Mouse (Mus musculus): ENCODE data around the gene Otoa. TPM values are rescaled to one million over a fixed set of nuclear protein-coding genes. Genes with fewer than 3 reads are reported as not detected.

Otoa gene
- polyA plus RNA-seq, 1 experiment from 2014 or later: 0.12 TPM

DNA sequence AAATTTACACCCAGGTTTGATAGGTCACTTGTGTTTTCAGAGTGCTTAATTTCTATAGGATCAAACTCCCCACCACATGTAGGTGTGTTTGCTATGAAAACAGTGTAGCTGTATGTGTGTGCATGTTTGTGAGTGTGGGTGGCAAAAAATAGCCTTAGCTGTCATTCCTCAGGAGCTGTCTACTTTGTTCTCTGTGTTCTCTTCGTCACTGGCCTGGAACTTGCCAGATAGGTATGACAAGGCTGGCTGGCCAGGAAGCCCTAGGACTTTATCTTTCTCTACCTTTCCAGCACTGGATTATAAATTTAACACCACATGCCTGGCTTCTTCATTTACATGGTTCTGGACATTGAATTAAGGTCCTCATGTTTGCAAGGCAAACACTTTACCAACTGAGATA, 37.2 kb upstream of the Otoa start:
- Histone ChIP-seq H3K4me1 (ENCODE audit: control insufficient read depth, insufficient read depth, low read length) (no peaks in the 10 kb centered on the region), H3K27me3 (ENCODE audit: control insufficient read depth, insufficient read depth, low read length) (no peaks in the 10 kb centered on the region), H3K4me2 (ENCODE audit: low read length) (no peak overlapping the region), H3K4me3 (replicated peaks; ENCODE audit: low read depth, low read length) (no peak overlapping the region), H3K9me3 (ENCODE audit: control insufficient read depth, low read length) (no peaks in the 10 kb centered on the region), H3K9ac (replicated peaks; ENCODE audit: low read length) (no peak overlapping the region), H3K36me3 (ENCODE audit: control insufficient read depth, insufficient read depth, low read length) (peaks cover 5% of the 10 kb centered on the region; the same call in 1 of the 2 replicates), H3K27ac (replicated peaks; ENCODE audit: low read depth, low read length) (no peak overlapping the region)
- DNase-seq (no peak), ATAC-seq (ENCODE audit: low FRiP score, low TSS enrichment) (no peak)
- whole genome bisulfite sequencing: 91% methylated on average over 1 of the region's 1 CpGs

GRCm38 (mm10) chr7:121045671-121046453, 35.6 kb upstream of the Otoa start:
- Histone ChIP-seq H3K4me1 (ENCODE audit: control insufficient read depth, insufficient read depth, low read length) (no peaks in the 10 kb centered on the region), H3K4me2 (ENCODE audit: low read length) (no peak overlapping the region), H3K27me3 (ENCODE audit: control insufficient read depth, insufficient read depth, low read length) (no peaks in the 10 kb centered on the region), H3K9ac (replicated peaks; ENCODE audit: low read length) (no peak overlapping the region), H3K27ac (replicated peaks; ENCODE audit: low read depth, low read length) (no peak overlapping the region), H3K36me3 (ENCODE audit: control insufficient read depth, insufficient read depth, low read length) (peaks cover 12% of the 10 kb centered on the region), H3K4me3 (replicated peaks; ENCODE audit: low read depth, low read length) (no peak overlapping the region), H3K9me3 (ENCODE audit: control insufficient read depth, low read length) (no peaks in the 10 kb centered on the region)
- 95% methylated on average over 6 of the region's 6 CpGs for WGBS
- ATAC-seq (ENCODE audit: low FRiP score, low TSS enrichment): no peak
- DNase-seq: no peak

GRCm38 (mm10) chr7:121047624-121048023, 33.8 kb upstream of the Otoa start:
- Histone ChIP-seq H3K36me3 (ENCODE audit: control insufficient read depth, insufficient read depth, low read length) (peaks cover 28% of the 10 kb centered on the region), H3K27ac (replicated peaks; ENCODE audit: low read depth, low read length) (no peak overlapping the region), H3K9ac (replicated peaks; ENCODE audit: low read length) (no peak overlapping the region), H3K4me1 (ENCODE audit: control insufficient read depth, insufficient read depth, low read length) (no peaks in the 10 kb centered on the region), H3K27me3 (ENCODE audit: control insufficient read depth, insufficient read depth, low read length) (no peaks in the 10 kb centered on the region), H3K9me3 (ENCODE audit: control insufficient read depth, low read length) (no peaks in the 10 kb centered on the region), H3K4me2 (ENCODE audit: low read length) (no peak overlapping the region), H3K4me3 (replicated peaks; ENCODE audit: low read depth, low read length) (no peak overlapping the region)
- ATAC-seq (ENCODE audit: low FRiP score, low TSS enrichment) (no peak), DNase-seq (no peak)
- 95% methylated on average over 2 of the region's 2 CpGs for WGBS

GRCm38 (mm10) chr7:121053071-121053470, 28.4 kb upstream of the Otoa start:
- H3K36me3 ChIP-seq (ENCODE audit: control insufficient read depth, insufficient read depth, low read length): peaks cover 70% of the 10 kb centered on the region
- no peaks in the 10 kb centered on the region for H3K27me3 ChIP-seq (ENCODE audit: control insufficient read depth, insufficient read depth, low read length)
- DNase-seq: no peak
- no peaks in the 10 kb centered on the region for H3K4me1 ChIP-seq (ENCODE audit: control insufficient read depth, insufficient read depth, low read length)
- H3K4me3 ChIP-seq (replicated peaks; ENCODE audit: low read depth, low read length): no peak overlapping the region
- no peak overlapping the region for H3K27ac ChIP-seq (replicated peaks; ENCODE audit: low read depth, low read length)
- ATAC-seq (ENCODE audit: low FRiP score, low TSS enrichment): no peak
- WGBS: 90% methylated on average over 4 of the region's 4 CpGs
- H3K9ac ChIP-seq (replicated peaks; ENCODE audit: low read length): no peak overlapping the region
- no peaks in the 10 kb centered on the region for H3K9me3 ChIP-seq (ENCODE audit: control insufficient read depth, low read length)
- no peak overlapping the region for H3K4me2 ChIP-seq (ENCODE audit: low read length)

GRCm38 (mm10) chr7:121059477-121060218, 21.8 kb upstream of the Otoa start:
- Histone ChIP-seq H3K4me3 (replicated peaks; ENCODE audit: low read depth, low read length) (no peak overlapping the region), H3K36me3 (ENCODE audit: control insufficient read depth, insufficient read depth, low read length) (peaks cover 51% of the 10 kb centered on the region), H3K9ac (replicated peaks; ENCODE audit: low read length) (no peak overlapping the region), H3K9me3 (ENCODE audit: control insufficient read depth, low read length) (no peaks in the 10 kb centered on the region), H3K4me1 (ENCODE audit: control insufficient read depth, insufficient read depth, low read length) (no peaks in the 10 kb centered on the region), H3K27ac (replicated peaks; ENCODE audit: low read depth, low read length) (no peak overlapping the region), H3K4me2 (ENCODE audit: low read length) (no peak overlapping the region), H3K27me3 (ENCODE audit: control insufficient read depth, insufficient read depth, low read length) (no peaks in the 10 kb centered on the region)
- 59% methylated on average over 6 of the region's 6 CpGs for WGBS
- ATAC-seq (ENCODE audit: low FRiP score, low TSS enrichment) (no peak), DNase-seq (no peak)

GRCm38 (mm10) chr7:121064309-121064708, 17.1 kb upstream of the Otoa start:
- no peak overlapping the region for H3K4me3 ChIP-seq (replicated peaks; ENCODE audit: low read depth, low read length)
- no peak overlapping the region for H3K27ac ChIP-seq (replicated peaks; ENCODE audit: low read depth, low read length)
- ATAC-seq (ENCODE audit: low FRiP score, low TSS enrichment): no peak
- WGBS: 62% methylated on average over 4 of the region's 4 CpGs
- peak; percentile 62 for DNase-seq
- no peaks in the 10 kb centered on the region for H3K9me3 ChIP-seq (ENCODE audit: control insufficient read depth, low read length)
- H3K4me1 ChIP-seq (ENCODE audit: control insufficient read depth, insufficient read depth, low read length): no peaks in the 10 kb centered on the region
- peaks cover 27% of the 10 kb centered on the region for H3K36me3 ChIP-seq (ENCODE audit: control insufficient read depth, insufficient read depth, low read length)
- no peak overlapping the region for H3K9ac ChIP-seq (replicated peaks; ENCODE audit: low read length)
- H3K27me3 ChIP-seq (ENCODE audit: control insufficient read depth, insufficient read depth, low read length): no peaks in the 10 kb centered on the region
- H3K4me2 ChIP-seq (ENCODE audit: low read length): no peak overlapping the region

GRCm38 (mm10) chr7:121071276-121071675, 10.2 kb upstream of the Otoa start:
- peaks cover 47% of the 10 kb centered on the region for H3K36me3 ChIP-seq (ENCODE audit: control insufficient read depth, insufficient read depth, low read length)
- H3K27ac ChIP-seq (replicated peaks; ENCODE audit: low read depth, low read length): no peak overlapping the region
- no peaks in the 10 kb centered on the region for H3K4me1 ChIP-seq (ENCODE audit: control insufficient read depth, insufficient read depth, low read length)
- ATAC-seq (ENCODE audit: low FRiP score, low TSS enrichment): no peak
- no peak overlapping the region for H3K4me2 ChIP-seq (ENCODE audit: low read length)
- no peaks in the 10 kb centered on the region for H3K9me3 ChIP-seq (ENCODE audit: control insufficient read depth, low read length)
- H3K9ac ChIP-seq (replicated peaks; ENCODE audit: low read length): no peak overlapping the region
- 96% methylated on average over 4 of the region's 4 CpGs for WGBS
- H3K27me3 ChIP-seq (ENCODE audit: control insufficient read depth, insufficient read depth, low read length): no peaks in the 10 kb centered on the region
- DNase-seq: no peak
- H3K4me3 ChIP-seq (replicated peaks; ENCODE audit: low read depth, low read length): no peak overlapping the region

DNA sequence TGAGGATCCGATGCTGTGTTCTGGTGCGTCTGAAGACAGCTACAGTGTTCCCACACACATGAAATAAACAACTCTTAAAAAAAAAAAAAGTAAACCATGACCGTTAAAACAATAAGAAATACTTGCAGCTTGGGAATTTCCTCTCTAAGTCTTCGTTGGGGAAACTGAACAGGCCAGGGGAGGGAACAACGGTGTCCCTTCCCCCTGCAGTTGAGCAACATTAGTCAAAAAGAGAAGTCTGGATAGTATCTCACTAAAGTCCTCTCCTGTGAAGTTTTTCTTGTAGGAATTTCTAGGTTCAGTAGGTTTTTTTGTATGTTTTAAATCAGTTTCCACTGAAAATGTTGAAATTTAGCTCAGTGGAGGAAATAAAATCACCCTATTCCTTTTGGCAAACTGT, 8.9 kb upstream of the Otoa start:
- H3K27me3 ChIP-seq (ENCODE audit: control insufficient read depth, insufficient read depth, low read length): no peaks in the 10 kb centered on the region
- H3K4me3 ChIP-seq (replicated peaks; ENCODE audit: low read depth, low read length): no peak overlapping the region
- no peaks in the 10 kb centered on the region for H3K9me3 ChIP-seq (ENCODE audit: control insufficient read depth, low read length)
- no peak overlapping the region for H3K4me2 ChIP-seq (ENCODE audit: low read length)
- no peak overlapping the region for H3K9ac ChIP-seq (replicated peaks; ENCODE audit: low read length)
- ATAC-seq (ENCODE audit: low FRiP score, low TSS enrichment) (no peak), DNase-seq (no peak)
- H3K4me1 ChIP-seq (ENCODE audit: control insufficient read depth, insufficient read depth, low read length): no peaks in the 10 kb centered on the region
- no peak overlapping the region for H3K27ac ChIP-seq (replicated peaks; ENCODE audit: low read depth, low read length)
- 93% methylated on average over 5 of the region's 5 CpGs for WGBS
- H3K36me3 ChIP-seq (ENCODE audit: control insufficient read depth, insufficient read depth, low read length): peaks cover 56% of the 10 kb centered on the region

- no peaks in the 10 kb centered on the region for H3K9me3 ChIP-seq (ENCODE audit: control insufficient read depth, low read length)
- no peak within 1 kb of the TSS for H3K4me3 ChIP-seq (replicated peaks; ENCODE audit: low read depth, low read length)
- peaks cover 55% of the 10 kb centered on the region for H3K36me3 ChIP-seq (ENCODE audit: control insufficient read depth, insufficient read depth, low read length)
- WGBS: 81% methylated on average over 11 of the region's 11 CpGs
- no peak within 1 kb of the TSS for H3K9ac ChIP-seq (replicated peaks; ENCODE audit: low read length)
- ATAC-seq (ENCODE audit: low FRiP score, low TSS enrichment) (no peak), DNase-seq (no peak)
- H3K27ac ChIP-seq (replicated peaks; ENCODE audit: low read depth, low read length): no peak within 1 kb of the TSS
- no peaks in the 10 kb centered on the region for H3K4me1 ChIP-seq (ENCODE audit: control insufficient read depth, insufficient read depth, low read length)
- H3K27me3 ChIP-seq (ENCODE audit: control insufficient read depth, insufficient read depth, low read length): no peaks in the 10 kb centered on the region
- no peak within 1 kb of the TSS for H3K4me2 ChIP-seq (ENCODE audit: low read length)
Observed at GRCm38 (mm10) chr7:121074281-121074680, 7.2 kb upstream of the Otoa start, which contains the start of gene Igsf6. Gene Igsf6 (minus strand): TSS chr7:121074572.
